Mouse (Mus musculus) forebrain, embryonic 10.5 days (tissue): ENCODE measurements around the gene Dek. TPM values are rescaled to one million over a fixed set of nuclear protein-coding genes. Genes with fewer than 3 reads are reported as not detected.

ENCODE experiments used
- DNase-seq: peaks from one replicate; pipeline ENCODE4 v3.0.0-alpha.2; 2017; ENCODE audit warnings: low spot score; ENCODE audit errors: extremely low spot score
- H3K27ac ChIP-seq: fragments of 300-500 bp; sonication (generic); 2 replicates; pipeline ENCODE4 v1.5.1; 2016; ENCODE audit warnings: mild to moderate bottlenecking
- H3K27me3 ChIP-seq: fragments of 300-500 bp; sonication (generic); 2 replicates; pipeline ENCODE4 v1.6.1; 2016; ENCODE audit warnings: mild to moderate bottlenecking; ENCODE audit not compliant: poor library complexity, severe bottlenecking
- H3K36me3 ChIP-seq: fragments of 300-500 bp; sonication (generic); replicated peaks from 2 replicates; pipeline ENCODE4 v1.6.1; 2016; ENCODE audit warnings: mild to moderate bottlenecking, moderate library complexity
- H3K4me1 ChIP-seq: fragments of 300-500 bp; sonication (generic); 2 replicates; pipeline ENCODE4 v1.6.1; 2016
- H3K4me3 ChIP-seq: fragments of 300-500 bp; sonication (generic); 2 replicates; pipeline ENCODE4 v1.5.1; 2016; ENCODE audit warnings: mild to moderate bottlenecking, moderate library complexity
- H3K9me3 ChIP-seq: fragments of 300-500 bp; sonication (generic); 2 replicates; pipeline ENCODE4 v1.6.1; 2016; ENCODE audit warnings: mild to moderate bottlenecking, moderate library complexity
- WGBS: fragments of 180-500 bp; shearing (Covaris S2); methylation state at CpG from one replicate; pipeline ENCODE4 v1.1.7; 2016; 5-methylcytosine and 5-hydroxymethylcytosine counted together
- polyA plus RNA-seq: library from polyadenylated mRNA; unstranded; fragments of >200 nt; fragmentation: Nextera tagmentation; extraction: Ambion mirVana; gene quantifications from 2 replicates; pipeline ENCODE4 v1.2.1, GENCODE M21; 2016

The Dek gene
- polyA plus RNA-seq, 1 experiment from 2014 or later = 434 TPM

- 14% methylated on average over 2 of the region's 2 CpGs for WGBS
- no peak for DNase-seq
- Histone ChIP-seq H3K36me3 (peaks cover 49% of the 10 kb centered on the region), H3K4me1 (peaks cover 30% of the 10 kb centered on the region), H3K4me3 (peak overlapping the region; percentile 99), H3K27me3 (no peaks in the 10 kb centered on the region), H3K27ac (peak overlapping the region; percentile 100; the same call in 1 of the 2 replicates), H3K9me3 (no peaks in the 10 kb centered on the region)
Observed at GRCm38 (mm10) chr13:47104146-47104545, 1.9 kb downstream of the Dek start.

GRCm38 (mm10) chr13:47100587-47100986 is 5.4 kb downstream of the Dek start:
- Histone ChIP-seq H3K4me3 (no peak overlapping the region), H3K4me1 (peaks cover 19% of the 10 kb centered on the region), H3K27ac (no peak overlapping the region), H3K27me3 (no peaks in the 10 kb centered on the region), H3K9me3 (no peaks in the 10 kb centered on the region), H3K36me3 (peaks cover 84% of the 10 kb centered on the region)
- 90% methylated on average over 2 of the region's 2 CpGs for WGBS
- DNase-seq = no peak

GRCm38 (mm10) chr13:47099265-47099664 is 6.7 kb downstream of the Dek start:
- H3K4me3 ChIP-seq = no peak overlapping the region
- WGBS = 87% methylated on average over 7 of the region's 7 CpGs
- H3K27me3 ChIP-seq = no peaks in the 10 kb centered on the region
- H3K4me1 ChIP-seq = peaks cover 16% of the 10 kb centered on the region
- peaks cover 97% of the 10 kb centered on the region for H3K36me3 ChIP-seq
- DNase-seq = no peak
- H3K27ac ChIP-seq = no peak overlapping the region
- H3K9me3 ChIP-seq = no peaks in the 10 kb centered on the region

GRCm38 (mm10) chr13:47096591-47096990 is 9.4 kb downstream of the Dek start:
- no peaks in the 10 kb centered on the region for H3K27me3 ChIP-seq
- H3K4me3 ChIP-seq = no peak overlapping the region
- no peak overlapping the region for H3K27ac ChIP-seq
- H3K4me1 ChIP-seq = no peaks in the 10 kb centered on the region
- DNase-seq = no peak
- 89% methylated on average over 2 of the region's 2 CpGs for WGBS
- H3K36me3 ChIP-seq = peaks cover 100% of the 10 kb centered on the region
- no peaks in the 10 kb centered on the region for H3K9me3 ChIP-seq

- H3K36me3 ChIP-seq = peaks cover 100% of the 10 kb centered on the region
- 87% methylated on average over 2 of the region's 2 CpGs for WGBS
Observed at GRCm38 (mm10) chr13:47093791-47094190, 12.2 kb downstream of the Dek start.

GRCm38 (mm10) chr13:47089271-47089670 is 16.7 kb downstream of the Dek start:
- Histone ChIP-seq H3K36me3 (peaks cover 98% of the 10 kb centered on the region), H3K27ac (no peak overlapping the region), H3K4me1 (no peaks in the 10 kb centered on the region), H3K27me3 (no peaks in the 10 kb centered on the region), H3K9me3 (no peaks in the 10 kb centered on the region), H3K4me3 (no peak overlapping the region)
- DNase-seq = no peak
- 89% methylated on average over 2 of the region's 2 CpGs for WGBS

More at GRCm38 (mm10) chr13:47093791-47094190, 12.2 kb downstream of the Dek start:
- Histone ChIP-seq H3K4me3 (no peak overlapping the region), H3K4me1 (no peaks in the 10 kb centered on the region), H3K27me3 (no peaks in the 10 kb centered on the region), H3K27ac (no peak overlapping the region), H3K9me3 (no peaks in the 10 kb centered on the region)
- no peak for DNase-seq

- Histone ChIP-seq H3K4me1 (no peaks in the 10 kb centered on the region), H3K27me3 (no peaks in the 10 kb centered on the region), H3K27ac (no peak overlapping the region), H3K36me3 (peaks cover 98% of the 10 kb centered on the region), H3K4me3 (no peak overlapping the region), H3K9me3 (no peaks in the 10 kb centered on the region)
- no peak for DNase-seq
- WGBS = 98% methylated on average over 1 of the region's 1 CpGs
Observed at GRCm38 (mm10) chr13:47088433-47088832, 17.6 kb downstream of the Dek start.

GRCm38 (mm10) chr13:47080905-47081505 is 25.0 kb downstream of the Dek start:
- peak; percentile 13 for DNase-seq
- 88% methylated on average over 4 of the region's 4 CpGs for WGBS

GRCm38 (mm10) chr13:47078799-47079198 is 27.2 kb downstream of the Dek start:
- H3K4me1 ChIP-seq = no peaks in the 10 kb centered on the region
- no peak overlapping the region for H3K4me3 ChIP-seq
- no peaks in the 10 kb centered on the region for H3K27me3 ChIP-seq
- no peak overlapping the region for H3K27ac ChIP-seq
- WGBS = 77% methylated on average over 5 of the region's 5 CpGs
- DNase-seq = peak; percentile 11
- H3K36me3 ChIP-seq = peaks cover 82% of the 10 kb centered on the region
- H3K9me3 ChIP-seq = no peaks in the 10 kb centered on the region

More at GRCm38 (mm10) chr13:47080905-47081505, 25.0 kb downstream of the Dek start:
- Histone ChIP-seq H3K27me3 (no peaks in the 10 kb centered on the region), H3K4me1 (no peaks in the 10 kb centered on the region), H3K4me3 (no peak overlapping the region), H3K27ac (no peak overlapping the region), H3K9me3 (no peaks in the 10 kb centered on the region), H3K36me3 (peaks cover 88% of the 10 kb centered on the region)

GRCm38 (mm10) chr13:47077367-47077766 is 28.6 kb downstream of the Dek start:
- Histone ChIP-seq H3K27ac (no peak overlapping the region), H3K27me3 (no peaks in the 10 kb centered on the region), H3K4me1 (no peaks in the 10 kb centered on the region), H3K4me3 (no peak overlapping the region), H3K9me3 (no peaks in the 10 kb centered on the region), H3K36me3 (peaks cover 77% of the 10 kb centered on the region)
- DNase-seq = peak; percentile 3

GRCm38 (mm10) chr13:47076156-47076555 is 29.8 kb downstream of the Dek start:
- Histone ChIP-seq H3K4me3 (no peak overlapping the region), H3K4me1 (no peaks in the 10 kb centered on the region), H3K36me3 (peaks cover 72% of the 10 kb centered on the region), H3K27me3 (no peaks in the 10 kb centered on the region), H3K27ac (no peak overlapping the region), H3K9me3 (no peaks in the 10 kb centered on the region)
- DNase-seq = peak; percentile 9
- 87% methylated on average over 5 of the region's 5 CpGs for WGBS

- H3K36me3 ChIP-seq = peaks cover 57% of the 10 kb centered on the region
- H3K27ac ChIP-seq = no peak overlapping the region
- no peak overlapping the region for H3K4me3 ChIP-seq
- H3K4me1 ChIP-seq = no peaks in the 10 kb centered on the region
- WGBS = 96% methylated on average over 5 of the region's 5 CpGs
- H3K9me3 ChIP-seq = no peaks in the 10 kb centered on the region
- DNase-seq = no peak
- H3K27me3 ChIP-seq = no peaks in the 10 kb centered on the region
Observed at GRCm38 (mm10) chr13:47072484-47072883, 33.5 kb downstream of the Dek start.

- 95% methylated on average over 13 of the region's 13 CpGs for WGBS
- H3K4me3 ChIP-seq = no peak overlapping the region
- no peaks in the 10 kb centered on the region for H3K27me3 ChIP-seq
- no peaks in the 10 kb centered on the region for H3K9me3 ChIP-seq
- no peak overlapping the region for H3K27ac ChIP-seq
- no peak for DNase-seq
- H3K4me1 ChIP-seq = no peaks in the 10 kb centered on the region
- peaks cover 56% of the 10 kb centered on the region for H3K36me3 ChIP-seq
Observed at GRCm38 (mm10) chr13:47071871-47072270, 34.1 kb downstream of the Dek start.
